Comparison of ENCODE assay signal across 8 mouse cellular contexts in the genomic region with DNA sequence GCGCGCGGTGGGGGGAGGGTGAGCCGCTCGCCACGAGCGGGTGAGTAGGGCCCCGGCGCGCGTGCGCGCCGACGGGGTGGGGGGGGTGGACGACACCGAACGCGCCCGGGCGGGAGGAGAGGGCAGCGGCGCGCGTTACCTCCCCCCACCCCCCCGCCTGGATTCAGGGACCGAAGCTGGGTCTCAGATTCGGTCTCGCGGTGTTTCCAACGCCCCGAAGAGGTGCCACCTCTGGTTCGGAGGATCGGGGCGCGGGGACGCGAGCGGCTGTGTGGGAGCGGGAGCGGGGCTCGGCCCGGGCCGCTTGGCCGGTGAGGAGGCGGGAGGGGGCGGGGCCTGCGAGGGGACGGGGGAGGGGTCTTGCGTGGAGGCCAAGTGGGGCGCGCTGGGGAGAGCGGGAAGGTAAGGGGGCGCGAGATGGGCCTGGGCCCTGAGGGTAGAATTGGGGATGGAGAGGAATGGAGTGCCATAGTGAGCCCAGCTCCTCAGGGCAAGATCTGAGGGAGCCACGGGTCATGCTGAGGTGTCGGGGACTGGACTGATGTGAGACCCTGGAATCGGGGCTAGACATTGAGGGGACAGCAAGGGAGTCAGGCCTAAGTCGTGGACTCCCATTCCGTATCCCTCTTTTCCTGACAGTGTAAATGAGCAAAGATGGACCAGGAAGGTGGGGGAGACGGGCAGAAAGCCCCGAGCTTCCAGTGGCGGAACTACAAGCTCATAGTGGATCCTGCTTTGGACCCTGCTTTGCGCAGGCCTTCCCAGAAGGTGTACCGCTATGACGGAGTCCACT. TPM values are rescaled to one million over a fixed set of nuclear protein-coding genes. Genes with fewer than 3 reads are reported as not detected.
DNase-seq lines count a peak whose midpoint lies in the region; ATAC-seq and TF ChIP-seq lines count a peak whose summit lies in the region.

No protein-coding gene starts in this region.

- H3K36me3 ChIP-seq in forebrain, postnatal 0 days (ENCODE audit: insufficient read depth) = peaks cover 25% of the 10 kb centered on the region
- peaks cover 19% of the 10 kb centered on the region for H3K36me3 ChIP-seq in intestine, embryonic 15.5 days
- peaks cover 17% of the 10 kb centered on the region for H3K36me3 ChIP-seq in liver, embryonic 16.5 days (ENCODE audit: control insufficient read depth, insufficient read depth)
- peaks cover 37% of the 10 kb centered on the region for H3K36me3 ChIP-seq in neural tube, embryonic 13.5 days

- WGBS in forebrain, postnatal 0 days = 6% methylated on average over 57 of the region's 66 CpGs
- WGBS in intestine, embryonic 15.5 days = 1% methylated on average over 61 of the region's 66 CpGs
- 3% methylated on average over 40 of the region's 66 CpGs for WGBS in liver, embryonic 16.5 days (ENCODE audit: insufficient replicate concordance)
- WGBS in neural tube, embryonic 13.5 days = 4% methylated on average over 59 of the region's 66 CpGs

- peak overlapping the region; percentile 97 for H3K27ac ChIP-seq in forebrain, postnatal 0 days (ENCODE audit: low read depth, low read length)
- H3K27ac ChIP-seq in intestine, embryonic 15.5 days = peak overlapping the region; percentile 98
- H3K27ac ChIP-seq in liver, embryonic 16.5 days (ENCODE audit: low read length) = peak overlapping the region; percentile 96
- peak overlapping the region; percentile 95 for H3K27ac ChIP-seq in neural tube, embryonic 13.5 days (replicated peaks)

- H3K4me1 ChIP-seq in forebrain, postnatal 0 days (ENCODE audit: insufficient read depth) = peaks cover 6% of the 10 kb centered on the region; the same call in 1 of the 2 replicates
- H3K4me1 ChIP-seq in intestine, embryonic 15.5 days (replicated peaks) = peaks cover 9% of the 10 kb centered on the region
- H3K4me1 ChIP-seq in liver, embryonic 16.5 days (ENCODE audit: control insufficient read depth, low read depth, low read length) = peaks cover 21% of the 10 kb centered on the region
- peaks cover 22% of the 10 kb centered on the region for H3K4me1 ChIP-seq in neural tube, embryonic 13.5 days (replicated peaks)

- peak overlapping the region; percentile 79 for H3K9ac ChIP-seq in forebrain, postnatal 0 days
- peak overlapping the region; percentile 88 for H3K9ac ChIP-seq in intestine, embryonic 15.5 days
- H3K9ac ChIP-seq in liver, embryonic 16.5 days (ENCODE audit: low read depth, low read length) = peak overlapping the region; percentile 88
- peak overlapping the region; percentile 94 for H3K9ac ChIP-seq in neural tube, embryonic 13.5 days

- ATAC-seq in forebrain, postnatal 0 days = no peak; the same call in 1 of the 2 replicates
- ATAC-seq in intestine, embryonic 15.5 days = peak; percentile 64
- ATAC-seq in liver, embryonic 16.5 days (ENCODE audit: low read depth) = peak; percentile 46
- peak; percentile 59 for ATAC-seq in neural tube, embryonic 13.5 days (ENCODE audit: low read depth)

- H3K4me3 ChIP-seq in forebrain, postnatal 0 days (ENCODE audit: low read depth, low read length) = peak overlapping the region; percentile 80
- H3K4me3 ChIP-seq in intestine, embryonic 15.5 days (replicated peaks) = peak overlapping the region; percentile 92
- peak overlapping the region; percentile 83 for H3K4me3 ChIP-seq in liver, embryonic 16.5 days (ENCODE audit: low read depth, low read length)
- H3K4me3 ChIP-seq in neural tube, embryonic 13.5 days = peak overlapping the region; percentile 89

- H3K4me2 ChIP-seq in forebrain, postnatal 0 days (ENCODE audit: low read depth) = peak overlapping the region; percentile 72
- H3K4me2 ChIP-seq in intestine, embryonic 15.5 days (replicated peaks) = peak overlapping the region; percentile 84
- peak overlapping the region; percentile 84 for H3K4me2 ChIP-seq in liver, embryonic 16.5 days (ENCODE audit: low read depth, low read length)
- peak overlapping the region; percentile 91 for H3K4me2 ChIP-seq in neural tube, embryonic 13.5 days

- peak; percentile 33 to 58 for DNase-seq in thymus, adult 18-20 months
- DNase-seq in thymus, postnatal 0 days (ENCODE audit: low spot score) = no peak
- DNase-seq in cerebellum, adult 18-20 months = peak; percentile 44 to 72
- DNase-seq in forebrain, postnatal 0 days = peak; percentile 63
- peak; percentile 32 to 53 for DNase-seq in urinary bladder, postnatal 36 days (ENCODE audit: low spot score in 2 of 2)

- H3K27me3 ChIP-seq in forebrain, postnatal 0 days (ENCODE audit: insufficient read depth, low read length) = no peaks in the 10 kb centered on the region
- H3K27me3 ChIP-seq in intestine, embryonic 15.5 days (replicated peaks) = no peaks in the 10 kb centered on the region
- H3K27me3 ChIP-seq in liver, embryonic 16.5 days (ENCODE audit: control insufficient read depth, insufficient read depth, low read depth, low read length) = no peaks in the 10 kb centered on the region
- H3K27me3 ChIP-seq in neural tube, embryonic 13.5 days = no peaks in the 10 kb centered on the region

- TF ChIP-seq CTCF in forebrain, postnatal 0 days (IDR thresholded peaks at IDR 0.05; ENCODE audit: low read depth) = no peak

- H3K9me3 ChIP-seq in forebrain, postnatal 0 days (ENCODE audit: low read length) = no peaks in the 10 kb centered on the region
- no peaks in the 10 kb centered on the region for H3K9me3 ChIP-seq in intestine, embryonic 15.5 days
- H3K9me3 ChIP-seq in liver, embryonic 16.5 days (replicated peaks; ENCODE audit: control insufficient read depth, low read length) = no peaks in the 10 kb centered on the region
- no peaks in the 10 kb centered on the region for H3K9me3 ChIP-seq in neural tube, embryonic 13.5 days

RNA-seq across cellular contexts. Expression of a gene that starts 1.2 kb away (rescaled TPM):
- polyA plus RNA-seq in thymus, postnatal 0 days (2015; fragmentation: Nextera tagmentation; extraction: Ambion mirVana) = 18.2 and 21.1 TPM in 2 replicates
- total RNA-seq in forebrain, postnatal 0 days (2014; rRNA removed) = 18.2 and 20.7 TPM in 2 replicates
- 13.2 and 13.7 TPM in 2 replicates for polyA plus RNA-seq in forebrain, postnatal 0 days (2015; fragmentation: Nextera tagmentation; extraction: Ambion mirVana)
- 15.2 and 17.4 TPM in 2 replicates for polyA plus RNA-seq in intestine, embryonic 15.5 days (2015; fragmentation: Nextera tagmentation; extraction: Ambion mirVana)
- 7.5 and 7.9 TPM in 2 replicates for polyA plus RNA-seq in liver, embryonic 16.5 days (2015; fragmentation: Nextera tagmentation; extraction: Ambion mirVana)
- 19.0 and 20.9 TPM in 2 replicates for polyA plus RNA-seq in neural tube, embryonic 13.5 days (2015; fragmentation: Nextera tagmentation; extraction: Ambion mirVana)

RNA-seq across cellular contexts. Expression of a gene that starts 7.7 kb away (rescaled TPM):
- polyA plus RNA-seq in thymus, postnatal 0 days (2015; fragmentation: Nextera tagmentation; extraction: Ambion mirVana) = not detected in 2 replicates
- total RNA-seq in forebrain, postnatal 0 days (2014; rRNA removed) = 0.05 TPM in 1 of 2 replicates, not detected in the other
- polyA plus RNA-seq in forebrain, postnatal 0 days (2015; fragmentation: Nextera tagmentation; extraction: Ambion mirVana) = not detected in 2 replicates
- polyA plus RNA-seq in intestine, embryonic 15.5 days (2015; fragmentation: Nextera tagmentation; extraction: Ambion mirVana) = not detected in 2 replicates
- polyA plus RNA-seq in liver, embryonic 16.5 days (2015; fragmentation: Nextera tagmentation; extraction: Ambion mirVana) = not detected in 2 replicates
- polyA plus RNA-seq in neural tube, embryonic 13.5 days (2015; fragmentation: Nextera tagmentation; extraction: Ambion mirVana) = not detected in 2 replicates

RNA-seq across cellular contexts. Expression of a gene that starts 8.1 kb away (rescaled TPM):
- 16.1 TPM in 2 replicates for polyA plus RNA-seq in thymus, postnatal 0 days (2015; fragmentation: Nextera tagmentation; extraction: Ambion mirVana)
- total RNA-seq in forebrain, postnatal 0 days (2014; rRNA removed) = 19.0 and 19.4 TPM in 2 replicates
- polyA plus RNA-seq in forebrain, postnatal 0 days (2015; fragmentation: Nextera tagmentation; extraction: Ambion mirVana) = 9.6 and 13.4 TPM in 2 replicates
- 22.9 and 25.5 TPM in 2 replicates for polyA plus RNA-seq in intestine, embryonic 15.5 days (2015; fragmentation: Nextera tagmentation; extraction: Ambion mirVana)
- 11.2 and 12.9 TPM in 2 replicates for polyA plus RNA-seq in liver, embryonic 16.5 days (2015; fragmentation: Nextera tagmentation; extraction: Ambion mirVana)
- polyA plus RNA-seq in neural tube, embryonic 13.5 days (2015; fragmentation: Nextera tagmentation; extraction: Ambion mirVana) = 9.7 and 9.9 TPM in 2 replicates

RNA-seq across cellular contexts. Expression of a gene that starts 22.7 kb away (rescaled TPM):
- polyA plus RNA-seq in thymus, postnatal 0 days (2015; fragmentation: Nextera tagmentation; extraction: Ambion mirVana) = 8.7 and 10.4 TPM in 2 replicates
- total RNA-seq in forebrain, postnatal 0 days (2014; rRNA removed) = 7.1 and 8.4 TPM in 2 replicates
- polyA plus RNA-seq in forebrain, postnatal 0 days (2015; fragmentation: Nextera tagmentation; extraction: Ambion mirVana) = 8.4 and 8.7 TPM in 2 replicates
- 28.0 and 31.2 TPM in 2 replicates for polyA plus RNA-seq in intestine, embryonic 15.5 days (2015; fragmentation: Nextera tagmentation; extraction: Ambion mirVana)
- 72.9 and 80.3 TPM in 2 replicates for polyA plus RNA-seq in liver, embryonic 16.5 days (2015; fragmentation: Nextera tagmentation; extraction: Ambion mirVana)
- polyA plus RNA-seq in neural tube, embryonic 13.5 days (2015; fragmentation: Nextera tagmentation; extraction: Ambion mirVana) = 9.5 and 9.8 TPM in 2 replicates

RNA-seq across cellular contexts. Expression of a gene that starts 33.3 kb away (rescaled TPM):
- 1.6 and 1.7 TPM in 2 replicates for polyA plus RNA-seq in thymus, postnatal 0 days (2015; fragmentation: Nextera tagmentation; extraction: Ambion mirVana)
- 162 and 178 TPM in 2 replicates for total RNA-seq in forebrain, postnatal 0 days (2014; rRNA removed)
- 6.9 and 7.9 TPM in 2 replicates for polyA plus RNA-seq in forebrain, postnatal 0 days (2015; fragmentation: Nextera tagmentation; extraction: Ambion mirVana)
- 3.2 and 4.3 TPM in 2 replicates for polyA plus RNA-seq in intestine, embryonic 15.5 days (2015; fragmentation: Nextera tagmentation; extraction: Ambion mirVana)
- 1.9 and 2.0 TPM in 2 replicates for polyA plus RNA-seq in liver, embryonic 16.5 days (2015; fragmentation: Nextera tagmentation; extraction: Ambion mirVana)
- 8.0 and 8.8 TPM in 2 replicates for polyA plus RNA-seq in neural tube, embryonic 13.5 days (2015; fragmentation: Nextera tagmentation; extraction: Ambion mirVana)
